Mouse (Mus musculus) E14TG2a.4 (cell line): ENCODE results near the gene Csf3.

Experiments
- CTCF ChIP-seq: conservative IDR thresholded peaks from 2 replicates; pipeline ENCODE4 v1.5.1; 2014; ENCODE audit warnings: low read length
- NANOG ChIP-seq: IDR thresholded peaks from 2 replicates; pipeline ENCODE4 v1.6.1; 2014; ENCODE audit warnings: borderline replicate concordance, low read length, mixed read lengths
- POU5F1 ChIP-seq: IDR thresholded peaks from 2 replicates; pipeline ENCODE4 v1.6.1; 2014; ENCODE audit warnings: low read length, borderline replicate concordance

- peak; percentile 80 for TF ChIP-seq CTCF
- TF ChIP-seq NANOG: no peak
- no peak for TF ChIP-seq POU5F1
Measured at GRCm38 (mm10) chr11:98660517-98660916, 40.5 kb upstream of the Csf3 start.
